Mouse (Mus musculus) large intestine, adult 2 months (tissue): ENCODE measurements around the gene Gm21962. TPM values are rescaled to one million over a fixed set of nuclear protein-coding genes. Genes with fewer than 3 reads are reported as not detected.

Experiments used
- DNase-seq: peaks from one replicate; pipeline ENCODE4 v3.0.0-alpha.2; 2012; ENCODE audit warnings: low read depth, low spot score
- WGBS: fragments of 180-500 bp; shearing (Covaris S2); methylation state at CpG from one replicate; pipeline ENCODE4 v1.1.7; 2018; 5-methylcytosine and 5-hydroxymethylcytosine counted together
- polyA plus RNA-seq: library from polyadenylated mRNA; depleted of rRNA; stranded (reverse); fragments of >200 nt; gene quantifications from 2 replicates; pipeline ENCODE4 v1.2.3, GENCODE M21; 2012; rRNA removed

Gm21962 gene
- polyA plus RNA-seq, 1 experiment, result not detected

DNA sequence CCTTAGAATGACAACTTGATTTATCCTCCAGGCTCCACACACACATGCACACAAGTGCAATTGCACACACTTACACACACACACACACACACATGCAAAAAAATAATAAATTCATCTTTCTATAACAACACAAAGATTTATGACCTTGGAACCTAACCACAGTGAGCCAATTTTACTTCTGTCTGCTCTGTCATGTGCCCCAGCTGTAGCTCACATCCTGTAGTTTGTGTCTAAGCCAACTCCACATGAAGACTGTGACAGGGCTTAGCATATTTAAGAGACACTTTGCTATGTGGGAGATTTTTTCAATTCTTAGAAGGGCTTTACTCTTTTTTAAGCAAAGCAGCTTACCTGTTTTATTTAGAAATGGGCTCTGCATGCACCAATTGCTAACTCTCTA, 20.2 kb downstream of the Gm21962 start:
- no peak for DNase-seq

DNA sequence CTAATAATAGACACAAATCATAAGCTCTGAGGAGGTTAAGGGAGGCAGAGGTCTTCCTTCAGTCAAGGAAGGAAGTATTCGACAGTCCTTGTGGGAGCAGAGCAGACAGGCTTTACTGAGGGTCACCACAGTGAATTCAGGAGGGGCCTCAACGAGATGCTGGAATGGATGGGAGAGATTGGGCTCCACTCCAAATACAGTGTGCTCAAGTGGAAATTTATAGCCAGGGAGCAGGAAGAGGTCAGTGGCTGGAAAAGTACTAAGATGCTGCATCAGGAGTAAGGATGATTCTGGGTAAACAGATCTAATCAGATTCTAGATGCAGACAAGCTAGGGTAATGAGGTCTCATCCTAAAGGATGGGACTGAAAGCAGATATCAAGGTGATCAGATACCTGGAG, 44.6 kb downstream of the Gm21962 start:
- DNase-seq, result no peak
- WGBS, result 41% methylated on average over 2 of the region's 2 CpGs

DNA sequence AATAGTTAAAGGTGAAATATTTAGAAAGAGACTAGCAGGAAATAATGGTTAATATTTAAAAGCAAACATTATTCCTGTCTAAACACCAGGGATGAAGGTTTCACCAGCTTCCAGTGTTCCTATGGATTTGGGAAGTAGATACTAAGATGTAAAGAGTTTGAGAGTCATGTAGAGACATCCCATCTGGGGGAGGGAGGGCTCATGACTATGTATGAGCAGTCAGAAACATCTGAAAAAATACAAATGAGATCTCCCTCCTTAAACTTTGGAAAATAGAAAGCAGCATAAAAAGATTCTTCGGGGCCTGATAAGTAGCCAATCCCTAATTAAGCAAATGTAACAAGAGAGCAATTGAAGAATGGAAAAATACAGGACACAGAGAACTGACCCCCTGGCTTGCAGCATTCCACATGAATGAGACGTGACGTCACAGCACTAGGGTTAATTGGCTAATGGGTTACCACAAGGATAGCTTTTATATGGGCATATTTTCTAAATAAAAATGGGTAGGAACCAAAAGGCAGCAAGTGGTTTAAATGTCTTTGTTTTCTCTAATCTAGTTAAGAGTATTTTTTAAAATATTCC, 45.3 kb downstream of the Gm21962 start:
- no peak for DNase-seq
- WGBS, result 69% methylated on average over 3 of the region's 3 CpGs

Other genes starting within 250 kb of the Gm21962 start
- 0.41 and 0.50 TPM in 2 replicates for gene Ddit4l, start 49.9 kb upstream of the Gm21962 start, polyA plus RNA-seq
- gene H2afz, start 193.0 kb downstream of the Gm21962 start, polyA plus RNA-seq, result 1,057 and 1,209 TPM in 2 replicates
- 2.0 and 3.2 TPM in 2 replicates for gene Dnajb14, start 196.2 kb downstream of the Gm21962 start, polyA plus RNA-seq
- gene Lamtor3, start 247.0 kb downstream of the Gm21962 start, polyA plus RNA-seq, result 25.4 and 29.1 TPM in 2 replicates